8 mouse cellular contexts compared by ENCODE assay signal in genomic region chr7:126695631-126696207, GRCm38 (mm10). TPM values are rescaled to one million over a fixed set of nuclear protein-coding genes. Genes with fewer than 3 reads are reported as not detected.
DNase-seq lines count a peak whose midpoint lies in the region; ATAC-seq and TF ChIP-seq lines count a peak whose summit lies in the region.

Gene Slx1b (minus strand): TSS chr7:126695784.

- under 1% methylated on average over 40 of the region's 40 CpGs for WGBS in cerebellum, adult 2 months
- under 1% methylated on average over 40 of the region's 40 CpGs for WGBS in forebrain, postnatal 0 days
- WGBS in lung, embryonic 15.5 days: under 1% methylated on average over 40 of the region's 40 CpGs

- peaks cover 21% of the 10 kb centered on the region for H3K79me2 ChIP-seq in MEL (ENCODE audit: control insufficient read depth, insufficient read depth, low read length, poor library complexity)

- TF ChIP-seq EP300 in MEL (IDR thresholded peaks at IDR 0.05; ENCODE audit: low read depth in 1 of 2, low read length in 2 of 2): no peak

- peaks cover 0 to 12% of the 10 kb centered on the region in 2 experiments; a peak in 2 of 4 replicates for H3K4me1 ChIP-seq in MEL (ENCODE audit: control insufficient read depth in 1 of 2, insufficient read depth in 2 of 2, low read length in 2 of 2)
- peaks cover 10% of the 10 kb centered on the region; the same call in 1 of the 2 replicates for H3K4me1 ChIP-seq in cerebellum, adult 2 months (ENCODE audit: control insufficient read depth, insufficient read depth, low read length)
- H3K4me1 ChIP-seq in forebrain, postnatal 0 days (ENCODE audit: insufficient read depth): peaks cover 16% of the 10 kb centered on the region
- H3K4me1 ChIP-seq in lung, embryonic 15.5 days: peaks cover 28% of the 10 kb centered on the region

- peak in 1 of 2 experiments; percentile 78; a peak in 2 of 4 replicates for TF ChIP-seq POLR2A in MEL (IDR thresholded peaks at IDR 0.05; ENCODE audit: control insufficient read depth in 1 of 2, insufficient read depth in 1 of 2, low read depth in 1 of 2, low read length in 2 of 2, poor library complexity in 1 of 2)
- peak; percentile 51; the same call in 1 of the 2 replicates for TF ChIP-seq POLR2A in cerebellum, adult 2 months (IDR thresholded peaks at IDR 0.05; ENCODE audit: borderline replicate concordance, insufficient read depth, low read length)

- H3K4me3 ChIP-seq in MEL (ENCODE audit: control insufficient read depth in 1 of 2, insufficient read depth in 1 of 2, low read depth in 2 of 2, low read length in 2 of 2): peak within 1 kb of the TSS; percentile 72 to 83
- peak within 1 kb of the TSS; percentile 82 for H3K4me3 ChIP-seq in cerebellum, adult 2 months (replicated peaks; ENCODE audit: insufficient read depth, low read depth, low read length)
- H3K4me3 ChIP-seq in forebrain, postnatal 0 days (ENCODE audit: low read depth, low read length): peak within 1 kb of the TSS; percentile 66
- H3K4me3 ChIP-seq in lung, embryonic 15.5 days: peak within 1 kb of the TSS; percentile 87

- peaks cover 0 to 14% of the 10 kb centered on the region in 2 experiments; a peak in 2 of 4 replicates for H3K36me3 ChIP-seq in MEL (ENCODE audit: control insufficient read depth in 1 of 2, insufficient read depth in 2 of 2, low read length in 2 of 2)
- peaks cover 40% of the 10 kb centered on the region for H3K36me3 ChIP-seq in forebrain, postnatal 0 days (ENCODE audit: insufficient read depth)
- peaks cover 20% of the 10 kb centered on the region; the same call in 1 of the 2 replicates for H3K36me3 ChIP-seq in lung, embryonic 15.5 days

- no peaks in the 10 kb centered on the region for H3K9me3 ChIP-seq in MEL (replicated peaks; ENCODE audit: insufficient read depth, low read length)
- no peaks in the 10 kb centered on the region for H3K9me3 ChIP-seq in forebrain, postnatal 0 days (ENCODE audit: low read length)
- no peaks in the 10 kb centered on the region for H3K9me3 ChIP-seq in lung, embryonic 15.5 days

- ATAC-seq in forebrain, postnatal 0 days: peak; percentile 98
- peak; percentile 97 for ATAC-seq in lung, embryonic 15.5 days (ENCODE audit: borderline replicate concordance, extremely low read depth, low FRiP score, low TSS enrichment)

- H3K4me2 ChIP-seq in forebrain, postnatal 0 days (ENCODE audit: low read depth): peak within 1 kb of the TSS; percentile 88
- H3K4me2 ChIP-seq in lung, embryonic 15.5 days: peak within 1 kb of the TSS; percentile 93

- peak; percentile 22 for TF ChIP-seq RAD21 in MEL (IDR thresholded peaks at IDR 0.05; ENCODE audit: low read depth, low read length)

- peak within 1 kb of the TSS; percentile 92 for H3K9ac ChIP-seq in MEL (ENCODE audit: control insufficient read depth, low read depth, low read length, poor library complexity, severe bottlenecking)
- H3K9ac ChIP-seq in forebrain, postnatal 0 days: peak within 1 kb of the TSS; percentile 79
- peak within 1 kb of the TSS; percentile 97 for H3K9ac ChIP-seq in lung, embryonic 15.5 days

- TF ChIP-seq CTCF in MEL (IDR thresholded peaks at IDR 0.05 in 2 of 3, conservative IDR thresholded peaks at IDR 0.05 in 1 of 3; ENCODE audit: control insufficient read depth in 1 of 3, insufficient read depth in 1 of 3, low read depth in 2 of 3, low read length in 3 of 3, poor library complexity in 1 of 3, severe bottlenecking in 1 of 3): peak; percentile 87 to 96 (median 93)
- TF ChIP-seq CTCF in cerebellum, adult 2 months (IDR thresholded peaks at IDR 0.05; ENCODE audit: borderline replicate concordance, insufficient read depth, low read depth, low read length): peak; percentile 90
- peak; percentile 97 for TF ChIP-seq CTCF in forebrain, postnatal 0 days (IDR thresholded peaks at IDR 0.05; ENCODE audit: low read depth)

- H3K27me3 ChIP-seq in MEL (ENCODE audit: control insufficient read depth in 1 of 2, insufficient read depth in 2 of 2, low read length in 2 of 2): no peaks in the 10 kb centered on the region
- no peaks in the 10 kb centered on the region for H3K27me3 ChIP-seq in cerebellum, adult 2 months (ENCODE audit: control insufficient read depth, insufficient read depth, low read length)
- H3K27me3 ChIP-seq in forebrain, postnatal 0 days (ENCODE audit: insufficient read depth, low read length): no peaks in the 10 kb centered on the region
- H3K27me3 ChIP-seq in lung, embryonic 15.5 days: no peaks in the 10 kb centered on the region

- peak within 1 kb of the TSS; percentile 87 for H3K27ac ChIP-seq in MEL (ENCODE audit: control insufficient read depth, low read depth, low read length)
- peak within 1 kb of the TSS; percentile 52 for H3K27ac ChIP-seq in cerebellum, adult 2 months (ENCODE audit: insufficient read depth, low read length)
- H3K27ac ChIP-seq in forebrain, postnatal 0 days (ENCODE audit: low read depth, low read length): peak within 1 kb of the TSS; percentile 87
- peak within 1 kb of the TSS; percentile 99 for H3K27ac ChIP-seq in lung, embryonic 15.5 days

- DNase-seq in MEL (ENCODE audit: low read depth, low spot score): peak; percentile 98
- peak; percentile 96 to 97 for DNase-seq in cerebellum, adult 2 months
- DNase-seq in forebrain, postnatal 0 days: peak; percentile 98
- DNase-seq in heart, postnatal 4 days: peak; percentile 97
- DNase-seq in layer of hippocampus, adult 8-10 months (ENCODE audit: low spot score in 2 of 2): peak; percentile 94 to 95
- peak; percentile 95 for DNase-seq in ovary, adult 18-20 months (ENCODE audit: low spot score)
- peak; percentile 97 for DNase-seq in thymus, postnatal 0 days (ENCODE audit: low spot score)

TF ChIP-seq in MEL, 35 proteins besides CTCF, POLR2A, EP300 and RAD21 (continues in another document):
- TF ChIP-seq HCFC1 (IDR thresholded peaks at IDR 0.05; ENCODE audit: low read depth, low read length): peak; percentile 97
- TF ChIP-seq GATA1 (IDR thresholded peaks at IDR 0.05; ENCODE audit: low read depth, low read length): no peak
- no peak for TF ChIP-seq GABPA (IDR thresholded peaks at IDR 0.05; ENCODE audit: low read depth, low read length)
- no peak for TF ChIP-seq ZKSCAN1 (IDR thresholded peaks at IDR 0.05; ENCODE audit: low read depth, low read length)
- TF ChIP-seq CHD1 (IDR thresholded peaks at IDR 0.05; ENCODE audit: low read depth, low read length): no peak
- no peak for TF ChIP-seq ZC3H11A (IDR thresholded peaks at IDR 0.05; ENCODE audit: low read depth, low read length)
- peak; percentile 91 for TF ChIP-seq MAX (IDR thresholded peaks at IDR 0.05; ENCODE audit: low read length)
- no peak; the same call in 1 of the 2 replicates for TF ChIP-seq TCF12 (IDR thresholded peaks at IDR 0.05; ENCODE audit: low read depth, low read length)
- TF ChIP-seq E2F4 (IDR thresholded peaks at IDR 0.05; ENCODE audit: borderline replicate concordance, low read depth, low read length): no peak
- TF ChIP-seq USF1 (IDR thresholded peaks at IDR 0.05; ENCODE audit: low read depth, low read length): no peak
- TF ChIP-seq MAFK (IDR thresholded peaks at IDR 0.05; ENCODE audit: borderline replicate concordance, low read depth, low read length): no peak
- no peak for TF ChIP-seq JUND (IDR thresholded peaks at IDR 0.05; ENCODE audit: low read depth, low read length)
- peak; percentile 56; the same call in 1 of the 2 replicates for TF ChIP-seq SMC3 (IDR thresholded peaks at IDR 0.05; ENCODE audit: low read depth, low read length)
- peak; percentile 78 for TF ChIP-seq POLR2AphosphoS2 (IDR thresholded peaks at IDR 0.05; ENCODE audit: low read length)
- TF ChIP-seq SIN3A (IDR thresholded peaks at IDR 0.05; ENCODE audit: low read length): peak; percentile 98
- no peak for TF ChIP-seq UBTF (IDR thresholded peaks at IDR 0.05; ENCODE audit: borderline replicate concordance, insufficient read depth, low read depth, low read length)
- no peak for TF ChIP-seq NRF1 (IDR thresholded peaks at IDR 0.05; ENCODE audit: insufficient read depth, low read depth, low read length, poor library complexity, severe bottlenecking)
- no peak; the same call in 1 of the 2 replicates for TF ChIP-seq KAT2A (conservative IDR thresholded peaks at IDR 0.05; ENCODE audit: low read depth, low read length)
- peak; percentile 54; the same call in 1 of the 2 replicates for TF ChIP-seq ZMIZ1 (IDR thresholded peaks at IDR 0.05; ENCODE audit: low read depth, low read length)
- peak; percentile 100 for TF ChIP-seq ELF1 (IDR thresholded peaks at IDR 0.05; ENCODE audit: low read depth, low read length)
- no peak; the same call in 1 of the 2 replicates for TF ChIP-seq RCOR1 (IDR thresholded peaks at IDR 0.05; ENCODE audit: low read depth, low read length)
- no peak for TF ChIP-seq USF2 (IDR thresholded peaks at IDR 0.05; ENCODE audit: borderline replicate concordance in 1 of 2, insufficient read depth in 1 of 2, low read depth in 1 of 2, low read length in 2 of 2)
- no peak for TF ChIP-seq BHLHE40 (IDR thresholded peaks at IDR 0.05; ENCODE audit: borderline replicate concordance, low read depth, low read length)
- TF ChIP-seq MXI1 (IDR thresholded peaks at IDR 0.05; ENCODE audit: low read depth, low read length): peak; percentile 97
- no peak; the same call in 1 of the 2 replicates for TF ChIP-seq ZNF384 (IDR thresholded peaks at IDR 0.05; ENCODE audit: low read depth, low read length)
- TF ChIP-seq CHD2 (IDR thresholded peaks at IDR 0.05; ENCODE audit: low read length): no peak
- peak; percentile 87 for TF ChIP-seq NELFE (IDR thresholded peaks at IDR 0.05; ENCODE audit: low read depth, low read length)
- no peak for TF ChIP-seq ETS1 (IDR thresholded peaks at IDR 0.05; ENCODE audit: low read depth, low read length)
- no peak for TF ChIP-seq MYB (IDR thresholded peaks at IDR 0.05; ENCODE audit: low read depth, low read length)
- no peak for TF ChIP-seq POLR2AphosphoS5 (IDR thresholded peaks at IDR 0.05; ENCODE audit: borderline replicate concordance, low read depth, low read length)
- TF ChIP-seq TBP (IDR thresholded peaks at IDR 0.05; ENCODE audit: low read depth, low read length): peak; percentile 72; the same call in 1 of the 2 replicates

RNA-seq across cellular contexts. Expression of gene Slx1b, which starts in this region (rescaled TPM):
- total RNA-seq in MEL (2012; rRNA removed): 4.6 and 5.4 TPM in 2 replicates
- polyA plus RNA-seq in MEL (2012; ENCODE audit: insufficient read depth in 1 of 2, insufficient read length in 2 of 2, low read depth in 1 of 2, low replicate concordance in 2 of 2, missing spikeins in 1 of 2): 10 to 100 TPM in 1 of 2 experiments, not detected in 1; 10.2 TPM
- 39.6 and 40.3 TPM in 2 replicates for polyA plus RNA-seq in cerebellum, adult 2 months (2012; rRNA removed)
- 15.8 and 17.9 TPM in 2 replicates for total RNA-seq in forebrain, postnatal 0 days (2014; rRNA removed)
- polyA plus RNA-seq in forebrain, postnatal 0 days (2015; fragmentation: Nextera tagmentation; extraction: Ambion mirVana): 7.5 and 10.1 TPM in 2 replicates
- 1 to 10 TPM; 7.2 to 8.1 TPM for total RNA-seq in heart, postnatal 4 days (2021)
- 10 to 100 TPM; 19.7 to 21.0 (median 20.1) TPM for total RNA-seq in layer of hippocampus, adult 8-10 months (2022)
- polyA plus RNA-seq in lung, embryonic 15.5 days (2015; fragmentation: Nextera tagmentation; extraction: Ambion mirVana): 9.9 and 11.5 TPM in 2 replicates
- 6.0 and 7.6 TPM in 2 replicates for polyA plus RNA-seq in thymus, postnatal 0 days (2015; fragmentation: Nextera tagmentation; extraction: Ambion mirVana)

Comparison
In these comparisons a context has a peak if more than half of its experiments do, and no peak if none do; other contexts are left out.
1. Peak in every context shown above with its lines: DNase-seq, ATAC-seq, H3K4me3 ChIP-seq and H3K27ac ChIP-seq.